Mouse (Mus musculus) cerebellum, adult 9-11 months (tissue): ENCODE data around the gene Wwox.
A peak's percentile ranks its signal among the peaks of the same experiment; 100 is the strongest.

Source experiments
- DNase-seq: peaks from one replicate; pipeline ENCODE4 v3.0.0; 2022

Gene Wwox

GRCm38 (mm10) chr8:114469208-114469590 lies 29.7 kb downstream of the Wwox start:
- no peak for DNase-seq

GRCm38 (mm10) chr8:114473546-114473945 lies 34.1 kb downstream of the Wwox start:
- no peak for DNase-seq

- no peak for DNase-seq
Observed at GRCm38 (mm10) chr8:114476919-114477318, 37.5 kb downstream of the Wwox start.

GRCm38 (mm10) chr8:114477790-114478189 lies 38.3 kb downstream of the Wwox start:
- DNase-seq: no peak

- DNase-seq: no peak
Observed at GRCm38 (mm10) chr8:114479749-114480148, 40.3 kb downstream of the Wwox start.

GRCm38 (mm10) chr8:114491662-114492160 lies 52.3 kb downstream of the Wwox start:
- DNase-seq: peak; percentile 98

- DNase-seq: no peak
Observed at GRCm38 (mm10) chr8:114499448-114500144, 60.1 kb downstream of the Wwox start.

- DNase-seq: peak; percentile 50
Observed at GRCm38 (mm10) chr8:114501906-114502305, 62.5 kb downstream of the Wwox start.

GRCm38 (mm10) chr8:114503196-114503595 lies 63.7 kb downstream of the Wwox start:
- peak; percentile 93 for DNase-seq

- DNase-seq: no peak
Observed at GRCm38 (mm10) chr8:114504889-114505288, 65.4 kb downstream of the Wwox start.

- no peak for DNase-seq
Observed at GRCm38 (mm10) chr8:114505351-114506347, 66.2 kb downstream of the Wwox start.

GRCm38 (mm10) chr8:114507404-114507803 lies 67.9 kb downstream of the Wwox start:
- DNase-seq: no peak

- DNase-seq: peak; percentile 81
Observed at GRCm38 (mm10) chr8:114510226-114510625, 70.8 kb downstream of the Wwox start.

- no peak for DNase-seq
Observed at GRCm38 (mm10) chr8:114512075-114512935, 72.8 kb downstream of the Wwox start.

GRCm38 (mm10) chr8:114514692-114515091 lies 75.2 kb downstream of the Wwox start:
- DNase-seq: no peak

- DNase-seq: no peak
Observed at GRCm38 (mm10) chr8:114523061-114523460, 83.6 kb downstream of the Wwox start.

- no peak for DNase-seq
Observed at GRCm38 (mm10) chr8:114526626-114527267, 87.3 kb downstream of the Wwox start.

- no peak for DNase-seq
Observed at GRCm38 (mm10) chr8:114527648-114528221, 88.3 kb downstream of the Wwox start.

GRCm38 (mm10) chr8:114529581-114529980 lies 90.1 kb downstream of the Wwox start:
- no peak for DNase-seq

- DNase-seq: no peak
Observed at GRCm38 (mm10) chr8:114536201-114536600, 96.7 kb downstream of the Wwox start.

- DNase-seq: peak; percentile 90
Observed at GRCm38 (mm10) chr8:114541132-114541531, 101.7 kb downstream of the Wwox start.

GRCm38 (mm10) chr8:114548360-114548759 lies 108.9 kb downstream of the Wwox start:
- DNase-seq: no peak
